Mouse (Mus musculus) liver, adult 2 months (tissue): ENCODE results near the gene Gfra1. TPM values are rescaled to one million over a fixed set of nuclear protein-coding genes. Genes with fewer than 3 reads are reported as not detected.

Source experiments
- DNase-seq: peaks from one replicate; pipeline ENCODE4 v3.0.0-alpha.2; 2011; ENCODE audit warnings: low read depth, low spot score; ENCODE audit errors: extremely low read depth
- H3K27ac ChIP-seq: fragments of 200-500 bp; replicated peaks from 2 replicates; pipeline ENCODE4 v1.5.1; 2012; ENCODE audit warnings: low read depth, mild to moderate bottlenecking, control low read depth, inconsistent platforms, low read length; ENCODE audit not compliant: insufficient read depth
- H3K27me3 ChIP-seq: fragments of 200-500 bp; 2 replicates; pipeline ENCODE4 v1.6.1; 2012; ENCODE audit warnings: mild to moderate bottlenecking, moderate library complexity, low read length, inconsistent platforms; ENCODE audit not compliant: control insufficient read depth, insufficient read depth
- H3K36me3 ChIP-seq: fragments of 200-500 bp; 2 replicates; pipeline ENCODE4 v1.6.1; 2012; ENCODE audit warnings: low read length, inconsistent platforms; ENCODE audit not compliant: control insufficient read depth, insufficient read depth
- H3K4me1 ChIP-seq: fragments of 200-500 bp; 2 replicates; pipeline ENCODE4 v1.6.1; 2011; ENCODE audit warnings: low read length; ENCODE audit not compliant: control insufficient read depth, insufficient read depth
- H3K4me3 ChIP-seq: fragments of 200-500 bp; 2 replicates; pipeline ENCODE4 v1.5.1; 2011; ENCODE audit warnings: low read depth, mild to moderate bottlenecking, control low read depth, low read length, moderate library complexity; ENCODE audit not compliant: insufficient read depth
- H3K79me2 ChIP-seq: fragments of 200-500 bp; 2 replicates; pipeline ENCODE4 v1.6.1; 2012; ENCODE audit warnings: inconsistent platforms, mild to moderate bottlenecking, low read length, moderate library complexity; ENCODE audit not compliant: control insufficient read depth, insufficient read depth
- H3K9ac ChIP-seq: fragments of 200-500 bp; 2 replicates; pipeline ENCODE4 v1.6.1; 2012; ENCODE audit warnings: low read depth, mild to moderate bottlenecking, control low read depth, inconsistent platforms, low read length
- CTCF ChIP-seq: fragments of 200-500 bp; IDR thresholded peaks from 2 replicates; pipeline ENCODE4 v1.5.1; 2011; ENCODE audit warnings: low read depth, low read length, control low read depth
- POLR2A ChIP-seq: fragments of 200-500 bp; IDR thresholded peaks from 2 replicates; pipeline ENCODE4 v1.6.1; 2011; ENCODE audit warnings: low read length, control low read depth; ENCODE audit not compliant: insufficient read depth; ENCODE audit errors: extremely low read depth
- WGBS: fragments of 180-500 bp; shearing (Covaris S2); methylation state at CpG from one replicate; pipeline ENCODE4 v1.1.7; 2018; 5-methylcytosine and 5-hydroxymethylcytosine counted together
- polyA plus RNA-seq: library from polyadenylated mRNA; depleted of rRNA; stranded (reverse); fragments of >200 nt; gene quantifications from 2 replicates; pipeline ENCODE4 v1.2.3, GENCODE M21; 2012
- total RNA-seq: library from RNA; depleted of rRNA; stranded (reverse); fragments of >200 nt; gene quantifications from 2 replicates; pipeline ENCODE4 v1.2.3, GENCODE M21; 2014

The Gfra1 gene
- total and polyA plus RNA-seq, 2 experiments: 38.9 to 101 TPM

GRCm38 (mm10) chr19:58389466-58389865, 66.2 kb downstream of the Gfra1 start:
- no peak for DNase-seq
- WGBS: 93% methylated on average over 8 of the region's 8 CpGs
- H3K9ac ChIP-seq: no peak overlapping the region
- no peak for TF ChIP-seq CTCF
- no peak for TF ChIP-seq POLR2A
- H3K4me1 ChIP-seq: peaks cover 12% of the 10 kb centered on the region
- H3K79me2 ChIP-seq: peaks cover 40% of the 10 kb centered on the region
- no peak overlapping the region for H3K27ac ChIP-seq
- H3K27me3 ChIP-seq: no peaks in the 10 kb centered on the region
- H3K4me3 ChIP-seq: no peak overlapping the region
- H3K36me3 ChIP-seq: peaks cover 15% of the 10 kb centered on the region; the same call in 1 of the 2 replicates

DNA sequence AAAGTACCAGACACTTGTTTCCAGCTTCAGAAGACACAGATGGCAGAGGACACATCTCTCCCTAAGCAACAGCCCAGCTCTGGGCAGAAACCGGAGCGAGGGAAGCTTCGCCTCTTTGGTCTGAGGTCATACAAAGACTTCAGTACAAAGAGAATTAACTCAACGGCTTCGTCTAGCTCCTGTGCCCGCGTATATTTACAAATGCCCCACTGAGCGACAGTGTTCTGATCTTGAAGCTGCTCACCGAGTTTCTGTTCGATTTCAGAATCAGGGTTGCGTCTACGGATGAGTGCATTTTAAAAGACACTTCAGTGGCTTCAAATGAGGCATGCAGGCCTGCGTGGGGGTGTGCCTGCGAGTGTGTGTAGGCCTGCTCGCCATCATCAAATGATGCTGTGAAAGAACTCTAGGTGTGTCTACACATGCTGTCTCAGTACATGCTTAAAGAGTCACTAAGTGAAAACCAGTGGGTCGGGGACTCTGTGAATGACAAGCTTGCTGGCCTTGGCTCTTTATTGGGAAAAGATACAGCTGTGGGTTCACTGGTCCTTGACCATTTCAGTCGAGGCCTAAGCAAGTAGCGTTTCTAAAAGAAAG, 66.8 kb downstream of the Gfra1 start:
- Histone ChIP-seq H3K27me3 (no peaks in the 10 kb centered on the region), H3K36me3 (peaks cover 15% of the 10 kb centered on the region; the same call in 1 of the 2 replicates), H3K4me3 (no peak overlapping the region), H3K9ac (no peak overlapping the region), H3K79me2 (peaks cover 39% of the 10 kb centered on the region), H3K4me1 (peaks cover 11% of the 10 kb centered on the region), H3K27ac (no peak overlapping the region)
- TF ChIP-seq CTCF (no peak), POLR2A (no peak)
- no peak for DNase-seq
- WGBS: 92% methylated on average over 18 of the region's 18 CpGs

- TF ChIP-seq CTCF: no peak
- no peak for TF ChIP-seq POLR2A
- peaks cover 21% of the 10 kb centered on the region for H3K4me1 ChIP-seq
- peaks cover 6% of the 10 kb centered on the region for H3K36me3 ChIP-seq
- H3K27ac ChIP-seq: peak overlapping the region; percentile 18
- DNase-seq: no peak
- 55% methylated on average over 3 of the region's 3 CpGs for WGBS
- peaks cover 14% of the 10 kb centered on the region for H3K79me2 ChIP-seq
- no peak overlapping the region for H3K9ac ChIP-seq
- no peaks in the 10 kb centered on the region for H3K27me3 ChIP-seq
- H3K4me3 ChIP-seq: no peak overlapping the region
These were observed 72.4 kb downstream of the Gfra1 start for GRCm38 (mm10) chr19:58383273-58383672.

DNA sequence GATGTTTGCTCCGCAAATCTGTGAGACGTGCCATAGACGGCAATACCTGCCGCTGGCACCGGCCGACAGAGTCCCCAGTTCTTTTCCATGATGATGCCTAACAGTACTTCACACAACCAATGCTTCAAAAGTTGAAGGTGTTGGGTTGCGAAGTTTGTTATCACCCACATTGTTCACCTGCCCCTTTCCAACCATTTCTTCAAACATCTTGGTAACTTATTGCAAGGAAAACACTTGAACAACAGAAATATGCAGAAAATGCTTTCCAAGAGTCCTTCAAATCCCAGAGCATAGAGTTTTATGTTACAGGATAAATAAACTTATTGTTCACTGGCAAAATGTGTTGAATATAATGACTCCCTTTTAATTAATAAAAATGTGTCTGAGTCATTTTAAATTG, 73.2 kb downstream of the Gfra1 start:
- WGBS: 98% methylated on average over 7 of the region's 7 CpGs
- no peak for DNase-seq
- H3K36me3 ChIP-seq: peaks cover 3% of the 10 kb centered on the region
- no peak overlapping the region for H3K4me3 ChIP-seq
- peaks cover 21% of the 10 kb centered on the region for H3K4me1 ChIP-seq
- H3K27ac ChIP-seq: no peak overlapping the region
- no peaks in the 10 kb centered on the region for H3K27me3 ChIP-seq
- TF ChIP-seq POLR2A: no peak
- TF ChIP-seq CTCF: no peak
- H3K79me2 ChIP-seq: peaks cover 12% of the 10 kb centered on the region
- no peak overlapping the region for H3K9ac ChIP-seq

DNA sequence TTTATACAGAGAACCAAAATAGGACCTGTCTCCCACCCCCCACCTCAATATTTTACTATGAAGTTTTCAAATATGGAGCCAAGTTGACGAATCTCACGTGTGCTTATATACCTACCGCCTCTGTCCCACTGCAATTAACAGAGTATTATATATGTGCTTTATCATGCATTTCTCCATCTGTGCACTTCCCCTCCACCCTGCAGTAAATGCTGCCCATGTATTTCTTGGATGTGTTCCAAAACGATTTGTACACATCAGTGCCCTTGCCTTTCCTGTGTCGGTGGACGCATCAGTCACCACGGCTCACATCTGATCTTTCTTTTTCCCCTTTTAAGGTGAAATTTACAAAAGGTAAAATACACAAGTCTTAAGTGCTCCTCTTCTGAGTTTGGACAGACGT, 77.7 kb downstream of the Gfra1 start:
- H3K4me3 ChIP-seq: no peak overlapping the region
- TF ChIP-seq CTCF: no peak
- no peak for TF ChIP-seq POLR2A
- peaks cover 2% of the 10 kb centered on the region; the same call in 1 of the 2 replicates for H3K36me3 ChIP-seq
- H3K27ac ChIP-seq: no peak overlapping the region
- peaks cover 35% of the 10 kb centered on the region for H3K4me1 ChIP-seq
- peaks cover 2% of the 10 kb centered on the region for H3K79me2 ChIP-seq
- 44% methylated on average over 8 of the region's 8 CpGs for whole genome bisulfite sequencing
- no peak overlapping the region for H3K9ac ChIP-seq
- H3K27me3 ChIP-seq: no peaks in the 10 kb centered on the region
- DNase-seq: no peak

- H3K27ac ChIP-seq: peak overlapping the region; percentile 44; the same call in 1 of the 2 replicates
- DNase-seq: no peak
- H3K27me3 ChIP-seq: no peaks in the 10 kb centered on the region
- 57% methylated on average over 8 of the region's 8 CpGs for WGBS
- no peak for TF ChIP-seq CTCF
- TF ChIP-seq POLR2A: no peak
- no peaks in the 10 kb centered on the region for H3K36me3 ChIP-seq
- no peak overlapping the region for H3K9ac ChIP-seq
- no peak overlapping the region for H3K4me3 ChIP-seq
- H3K79me2 ChIP-seq: peaks cover 8% of the 10 kb centered on the region
- H3K4me1 ChIP-seq: peaks cover 42% of the 10 kb centered on the region
These were observed 79.0 kb downstream of the Gfra1 start for GRCm38 (mm10) chr19:58376675-58377102.
